Mouse (Mus musculus): ENCODE data around the gene Rybp.

DNA sequence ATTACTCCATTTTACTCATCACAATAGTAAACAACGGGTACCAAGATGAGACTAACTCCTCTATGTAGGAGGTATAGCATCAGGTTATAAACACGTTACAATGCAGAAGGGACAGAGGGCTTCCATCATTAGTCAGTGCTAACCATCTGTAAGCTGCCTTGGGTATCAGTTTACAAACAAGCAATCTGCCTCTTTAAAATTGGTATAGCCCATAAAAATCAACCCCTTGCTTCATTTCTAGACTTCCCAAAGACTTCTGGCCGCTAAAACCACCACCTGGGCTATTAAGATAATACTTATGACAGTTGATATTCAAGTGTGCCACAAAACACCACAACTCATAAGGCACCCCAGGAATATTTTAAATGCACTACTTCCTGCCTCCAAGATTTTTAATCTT, 10.9 kb downstream of the Rybp start:
- TF ChIP-seq CTCF (IDR thresholded peaks at IDR 0.05; ENCODE audit: low read depth, low read length) = no peak
- TF ChIP-seq GATA1 (IDR thresholded peaks at IDR 0.05; ENCODE audit: borderline replicate concordance, low read length) = no peak
- no peak for TF ChIP-seq POLR2AphosphoS5 (IDR thresholded peaks at IDR 0.05; ENCODE audit: insufficient replicate concordance, low read depth, low read length)

All from G1E (cell line).